Mouse (Mus musculus): ENCODE results near the gene Rgs21. TPM values are rescaled to one million over a fixed set of nuclear protein-coding genes. Genes with fewer than 3 reads are reported as not detected.

Rgs21 gene
- polyA plus RNA-seq, 1 experiment from 2014 or later: not detected

- no peaks in the 10 kb centered on the region for H3K4me1 ChIP-seq
- no peaks in the 10 kb centered on the region for H3K27me3 ChIP-seq (ENCODE audit: low read depth, poor library complexity, severe bottlenecking)
- WGBS: 60% methylated on average over 3 of the region's 3 CpGs
- no peak for DNase-seq (ENCODE audit: low spot score)
- H3K4me3 ChIP-seq: no peak overlapping the region
- no peaks in the 10 kb centered on the region for H3K36me3 ChIP-seq
- no peak overlapping the region for H3K27ac ChIP-seq
- H3K9me3 ChIP-seq (replicated peaks): no peaks in the 10 kb centered on the region
These were observed 69.4 kb downstream of the Rgs21 start for GRCm38 (mm10) chr1:144498051-144498450.

- no peak overlapping the region for H3K4me3 ChIP-seq
- H3K27me3 ChIP-seq (ENCODE audit: low read depth, poor library complexity, severe bottlenecking): no peaks in the 10 kb centered on the region
- DNase-seq (ENCODE audit: low spot score): no peak
- no peaks in the 10 kb centered on the region for H3K36me3 ChIP-seq
- WGBS: 96% methylated on average over 1 of the region's 1 CpGs
- no peak overlapping the region for H3K27ac ChIP-seq
- no peaks in the 10 kb centered on the region for H3K4me1 ChIP-seq
- H3K9me3 ChIP-seq (replicated peaks): no peaks in the 10 kb centered on the region
These were observed 74.1 kb downstream of the Rgs21 start for GRCm38 (mm10) chr1:144493336-144493735.

GRCm38 (mm10) chr1:144488223-144488835 lies 79.1 kb downstream of the Rgs21 start:
- Histone ChIP-seq H3K9me3 (replicated peaks) (no peaks in the 10 kb centered on the region), H3K4me1 (no peaks in the 10 kb centered on the region), H3K27ac (no peak overlapping the region), H3K27me3 (ENCODE audit: low read depth, poor library complexity, severe bottlenecking) (no peaks in the 10 kb centered on the region), H3K36me3 (no peaks in the 10 kb centered on the region), H3K4me3 (no peak overlapping the region)
- no peak for DNase-seq (ENCODE audit: low spot score)
- 91% methylated on average over 5 of the region's 5 CpGs for WGBS

Other genes starting within 250 kb of the Rgs21 start
- 0.88 and 1.4 TPM in 2 replicates for gene Rgs18, start 207.8 kb upstream of the Rgs21 start, polyA plus RNA-seq (2016; fragmentation: Nextera tagmentation; extraction: Ambion mirVana)

Measured in limb, embryonic 10.5 days (tissue).